8 mouse cellular contexts compared by ENCODE assay signal in the genomic region with DNA sequence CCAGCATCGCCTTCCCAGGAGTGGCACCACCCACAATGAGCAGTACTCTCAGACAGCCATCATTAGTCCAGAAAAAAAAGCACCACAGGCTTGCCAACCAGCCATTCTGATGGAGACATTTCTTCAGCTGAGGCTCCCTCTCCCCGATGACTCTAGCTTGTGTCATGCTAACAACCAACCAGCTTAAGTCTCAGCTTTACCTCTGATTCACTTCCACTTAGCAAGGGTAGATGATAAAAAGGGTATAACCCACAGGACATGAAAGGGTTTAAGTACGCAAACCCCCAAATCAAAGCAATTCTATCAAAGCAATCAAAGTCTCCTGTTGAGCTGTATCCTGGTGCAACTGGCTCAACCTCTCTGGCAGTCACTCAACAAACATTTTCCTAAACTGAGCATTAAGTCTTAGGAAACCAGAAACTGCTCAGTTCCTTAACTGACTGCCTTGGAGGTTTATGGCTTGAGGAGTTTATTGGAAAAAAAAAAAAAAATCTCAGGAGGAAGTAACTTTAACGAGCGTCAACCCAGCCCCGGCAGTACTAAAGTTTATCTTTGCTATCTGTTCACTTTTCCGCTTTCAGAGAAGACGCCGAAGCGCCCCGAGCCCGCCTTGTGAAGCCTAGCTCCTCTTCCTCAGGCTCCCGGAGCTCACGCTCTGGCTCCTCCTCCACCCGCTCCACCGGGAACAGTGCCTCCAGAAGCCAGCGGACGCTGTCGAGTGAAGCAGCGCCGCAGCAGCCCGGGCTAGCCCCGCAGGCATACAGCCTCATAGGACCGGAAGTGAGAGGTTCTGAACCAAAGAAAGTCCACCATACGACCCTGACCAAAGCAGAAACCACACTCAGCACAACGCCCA. TPM values are rescaled to one million over a fixed set of nuclear protein-coding genes. Genes with fewer than 3 reads are reported as not detected.
A peak's percentile ranks its signal among the peaks of the same experiment; 100 is the strongest.
DNase-seq lines count a peak whose midpoint lies in the region; ATAC-seq lines count a peak whose summit lies in the region.

No protein-coding gene starts in this region.

- peak; percentile 39 for DNase-seq in retina, postnatal 1 day
- DNase-seq in retina, embryonic 14.5 days (ENCODE audit: low spot score) = no peak
- peak; percentile 62 for DNase-seq in forebrain, embryonic 11.5 days (ENCODE audit: low spot score)
- DNase-seq in heart, postnatal 36 days = peak; percentile 71 to 78
- DNase-seq in cerebellum, adult 11-12 months = no peak
- no peak for DNase-seq in MN1 (ENCODE audit: low spot score)

- no peaks in the 10 kb centered on the region for H3K9me3 ChIP-seq in forebrain, embryonic 11.5 days (ENCODE audit: control insufficient read depth, low read length)
- H3K9me3 ChIP-seq in limb, embryonic 13.5 days = no peaks in the 10 kb centered on the region
- no peaks in the 10 kb centered on the region for H3K9me3 ChIP-seq in midbrain, embryonic 12.5 days

- H3K27ac ChIP-seq in forebrain, embryonic 11.5 days (ENCODE audit: low read depth, low read length) = no peak overlapping the region
- H3K27ac ChIP-seq in limb, embryonic 13.5 days = peak overlapping the region; percentile 39; the same call in 1 of the 2 replicates
- H3K27ac ChIP-seq in midbrain, embryonic 12.5 days (replicated peaks) = 0 out of 2 replicates have a peak overlapping the region, but pooled peaks have one; percentile 20

- H3K4me2 ChIP-seq in forebrain, embryonic 11.5 days (ENCODE audit: low read depth, low read length, severe bottlenecking) = peak overlapping the region; percentile 15; the same call in 1 of the 2 replicates
- peak overlapping the region; percentile 28; the same call in 1 of the 2 replicates for H3K4me2 ChIP-seq in limb, embryonic 13.5 days (replicated peaks)
- 0 out of 2 replicates have a peak overlapping the region, but pooled peaks have one; percentile 32 for H3K4me2 ChIP-seq in midbrain, embryonic 12.5 days (replicated peaks)

- H3K4me3 ChIP-seq in forebrain, embryonic 11.5 days (ENCODE audit: low read depth, low read length) = no peak overlapping the region
- no peak overlapping the region for H3K4me3 ChIP-seq in limb, embryonic 13.5 days
- 0 out of 2 replicates have a peak overlapping the region, but pooled peaks have one; percentile 4 for H3K4me3 ChIP-seq in midbrain, embryonic 12.5 days

- intact Hi-C loops in heart, postnatal 36 days (cut with DNase I) = no loop called here

- ATAC-seq in forebrain, embryonic 11.5 days (replicated peaks; ENCODE audit: low FRiP score) = no peak
- ATAC-seq in limb, embryonic 13.5 days (ENCODE audit: low FRiP score, low read depth) = no peak
- peak; percentile 50; the same call in 1 of the 2 replicates for ATAC-seq in midbrain, embryonic 12.5 days (ENCODE audit: low FRiP score, low read depth)

- no peaks in the 10 kb centered on the region for H3K36me3 ChIP-seq in forebrain, embryonic 11.5 days (ENCODE audit: control insufficient read depth, insufficient read depth, low read length)
- H3K36me3 ChIP-seq in limb, embryonic 13.5 days = peaks cover 51% of the 10 kb centered on the region
- no peaks in the 10 kb centered on the region for H3K36me3 ChIP-seq in midbrain, embryonic 12.5 days

- peaks cover 4% of the 10 kb centered on the region; the same call in 1 of the 2 replicates for H3K27me3 ChIP-seq in forebrain, embryonic 11.5 days (ENCODE audit: control insufficient read depth, insufficient read depth, low read length)
- no peaks in the 10 kb centered on the region for H3K27me3 ChIP-seq in limb, embryonic 13.5 days
- peaks cover 11% of the 10 kb centered on the region for H3K27me3 ChIP-seq in midbrain, embryonic 12.5 days

- 31% methylated on average over 26 of the region's 26 CpGs for WGBS in forebrain, embryonic 11.5 days
- WGBS in limb, embryonic 13.5 days = 34% methylated on average over 26 of the region's 26 CpGs
- 35% methylated on average over 26 of the region's 26 CpGs for WGBS in midbrain, embryonic 12.5 days

- no peak overlapping the region for H3K9ac ChIP-seq in forebrain, embryonic 11.5 days (ENCODE audit: low read length)
- no peak overlapping the region for H3K9ac ChIP-seq in limb, embryonic 13.5 days
- H3K9ac ChIP-seq in midbrain, embryonic 12.5 days (replicated peaks) = no peak overlapping the region

- H3K4me1 ChIP-seq in forebrain, embryonic 11.5 days (replicated peaks; ENCODE audit: control insufficient read depth, insufficient read depth, low read length) = peaks cover 8% of the 10 kb centered on the region; the same call in 1 of the 2 replicates
- peaks cover 11% of the 10 kb centered on the region for H3K4me1 ChIP-seq in limb, embryonic 13.5 days
- peaks cover 32% of the 10 kb centered on the region for H3K4me1 ChIP-seq in midbrain, embryonic 12.5 days

RNA-seq across cellular contexts. Expression of a gene that starts 18.8 kb away (rescaled TPM):
- 3,498 and 3,614 TPM in 2 replicates for polyA plus RNA-seq in forebrain, embryonic 11.5 days (2014; fragmentation: Nextera tagmentation; extraction: Ambion mirVana)
- 1,000 to 10,000 TPM; 1,282 to 1,390 TPM for total RNA-seq in heart, postnatal 36 days (2021)
- 2,194 and 2,567 TPM in 2 replicates for polyA plus RNA-seq in limb, embryonic 13.5 days (2015; fragmentation: Nextera tagmentation; extraction: Ambion mirVana)
- polyA plus RNA-seq in midbrain, embryonic 12.5 days (2016; fragmentation: Nextera tagmentation; extraction: Ambion mirVana) = 2,718 and 2,773 TPM in 2 replicates

Comparison
In these comparisons a context has a peak if more than half of its experiments do, and no peak if none do; other contexts are left out.
1. DNase-seq: peak in retina, postnatal 1 day (single experiment), forebrain, embryonic 11.5 days (single experiment) and heart, postnatal 36 days (2 of 2); none in retina, embryonic 14.5 days (single experiment), cerebellum, adult 11-12 months (single experiment) and MN1 (single experiment).
2. Peak in every context shown above with its lines, with median percentiles within 50 percentile points of each other: H3K4me2 ChIP-seq.